Mouse (Mus musculus) heart, postnatal 0 days (tissue): ENCODE measurements around the gene Fam89b. TPM values are rescaled to one million over a fixed set of nuclear protein-coding genes. Genes with fewer than 3 reads are reported as not detected.

Experiments used
- ATAC-seq: fragments of 200-750 bp; cut with Nextera tagmentation; 2 replicates; pipeline ENCODE4 v1.8.0; 2017; ENCODE audit warnings: low read depth, moderate number of reproducible peaks, moderate library complexity; ENCODE audit not compliant: insufficient read depth
- DNase-seq: peaks from one replicate; pipeline ENCODE4 v3.0.0-alpha.2; 2016; ENCODE audit warnings: low spot score
- H3K27ac ChIP-seq: fragments of 300-500 bp; sonication (generic); 2 replicates; pipeline ENCODE4 v1.5.1; 2014; ENCODE audit warnings: low read depth, mild to moderate bottlenecking
- H3K27me3 ChIP-seq: fragments of 300-500 bp; sonication (generic); 2 replicates; pipeline ENCODE4 v1.6.1; 2014; ENCODE audit warnings: low read length, mixed read lengths; ENCODE audit not compliant: control insufficient read depth, insufficient read depth
- H3K36me3 ChIP-seq: fragments of 300-500 bp; sonication (generic); replicated peaks from 2 replicates; pipeline ENCODE4 v1.6.1; 2014; ENCODE audit warnings: low read length, mixed read lengths; ENCODE audit not compliant: control insufficient read depth, insufficient read depth
- H3K4me1 ChIP-seq: fragments of 300-500 bp; sonication (generic); 2 replicates; pipeline ENCODE4 v1.6.1; 2014; ENCODE audit warnings: antibody characterized with exemption; ENCODE audit not compliant: control insufficient read depth, insufficient read depth
- H3K4me2 ChIP-seq: fragments of 300-500 bp; sonication (generic); 2 replicates; pipeline ENCODE4 v1.6.1; 2014; ENCODE audit warnings: low read depth, mild to moderate bottlenecking, low read length, moderate library complexity
- H3K4me3 ChIP-seq: fragments of 300-500 bp; sonication (generic); 2 replicates; pipeline ENCODE4 v1.5.1; 2014; ENCODE audit warnings: low read depth, low read length
- H3K9ac ChIP-seq: fragments of 300-500 bp; sonication (generic); replicated peaks from 2 replicates; pipeline ENCODE4 v1.6.1; 2014; ENCODE audit warnings: low read depth, low read length, mixed read lengths
- H3K9me3 ChIP-seq: fragments of 300-500 bp; sonication (generic); replicated peaks from 2 replicates; pipeline ENCODE4 v1.6.1; 2016; ENCODE audit warnings: low read length; ENCODE audit not compliant: control insufficient read depth
- CTCF ChIP-seq: IDR thresholded peaks from 2 replicates; pipeline ENCODE4 v1.5.1; 2016; ENCODE audit warnings: antibody characterized with exemption, control low read depth, low read depth
- EP300 ChIP-seq: IDR thresholded peaks from 2 replicates; pipeline ENCODE4 v1.6.1; 2016; ENCODE audit warnings: antibody characterized with exemption, low read depth
- WGBS: fragments of 180-500 bp; shearing (Covaris S2); extraction: QIAGEN DNeasy Blood & Tissue Kit; methylation state at CpG from one replicate; pipeline ENCODE4 v1.1.7; 2014; 5-methylcytosine and 5-hydroxymethylcytosine counted together
- microRNA-seq: library from miRNA; unstranded; fragments of <30 nt; microRNA quantifications from one replicate; pipeline ENCODE4, GENCODE M21; 2016
- polyA plus RNA-seq: library from polyadenylated mRNA; unstranded; fragments of >200 nt; fragmentation: Nextera tagmentation; extraction: Ambion mirVana; gene quantifications from 2 replicates; pipeline ENCODE4 v1.2.1, GENCODE M21; 2015
- total RNA-seq: library from RNA; depleted of rRNA; stranded (reverse); fragments of >200 nt; gene quantifications from 2 replicates; pipeline ENCODE4 v1.2.3, GENCODE M21; 2014; ENCODE audit warnings: low replicate concordance; rRNA removed

The Fam89b gene
- total and polyA plus RNA-seq, 2 experiments from 2014 or later: 76.6 to 118 TPM

- no peak overlapping the region for H3K9ac ChIP-seq
- TF ChIP-seq CTCF (no peak), EP300 (no peak)
- H3K36me3 ChIP-seq: peaks cover 63% of the 10 kb centered on the region
- H3K27me3 ChIP-seq: no peaks in the 10 kb centered on the region
- H3K4me2 ChIP-seq: no peak overlapping the region
- H3K27ac ChIP-seq: no peak overlapping the region
- 91% methylated on average over 19 of the region's 19 CpGs for WGBS
- H3K4me1 ChIP-seq: peaks cover 4% of the 10 kb centered on the region; the same call in 1 of the 2 replicates
- H3K9me3 ChIP-seq: no peaks in the 10 kb centered on the region
- DNase-seq: no peak
- ATAC-seq: no peak
- no peak overlapping the region for H3K4me3 ChIP-seq
Measured at GRCm38 (mm10) chr19:5685431-5685830, 44.0 kb downstream of the Fam89b start.

- Histone ChIP-seq H3K4me3 (no peak overlapping the region), H3K9me3 (no peaks in the 10 kb centered on the region), H3K36me3 (peaks cover 67% of the 10 kb centered on the region), H3K4me1 (peaks cover 4% of the 10 kb centered on the region; the same call in 1 of the 2 replicates), H3K9ac (no peak overlapping the region), H3K27me3 (no peaks in the 10 kb centered on the region), H3K4me2 (no peak overlapping the region), H3K27ac (no peak overlapping the region)
- TF ChIP-seq CTCF (no peak), EP300 (no peak)
- ATAC-seq (no peak), DNase-seq (no peak)
- 85% methylated on average over 13 of the region's 13 CpGs for WGBS
Measured at GRCm38 (mm10) chr19:5684985-5685384, 44.5 kb downstream of the Fam89b start.

- 90% methylated on average over 12 of the region's 12 CpGs for WGBS
- Histone ChIP-seq H3K36me3 (peaks cover 75% of the 10 kb centered on the region), H3K9me3 (no peaks in the 10 kb centered on the region), H3K27ac (no peak overlapping the region), H3K4me3 (no peak overlapping the region), H3K9ac (no peak overlapping the region), H3K4me2 (no peak overlapping the region), H3K27me3 (no peaks in the 10 kb centered on the region), H3K4me1 (peaks cover 4% of the 10 kb centered on the region; the same call in 1 of the 2 replicates)
- no peak for TF ChIP-seq EP300
- TF ChIP-seq CTCF: no peak
- DNase-seq (no peak), ATAC-seq (no peak)
Measured at GRCm38 (mm10) chr19:5684236-5684635, 45.2 kb downstream of the Fam89b start.

- no peak overlapping the region for H3K27ac ChIP-seq
- TF ChIP-seq CTCF: no peak
- no peak for TF ChIP-seq EP300
- no peak overlapping the region for H3K9ac ChIP-seq
- no peak overlapping the region for H3K4me2 ChIP-seq
- H3K27me3 ChIP-seq: no peaks in the 10 kb centered on the region
- peaks cover 94% of the 10 kb centered on the region for H3K36me3 ChIP-seq
- ATAC-seq: no peak
- H3K4me3 ChIP-seq: no peak overlapping the region
- WGBS: 76% methylated on average over 4 of the region's 4 CpGs
- no peaks in the 10 kb centered on the region for H3K4me1 ChIP-seq
- no peak for DNase-seq
- H3K9me3 ChIP-seq: no peaks in the 10 kb centered on the region
Measured at GRCm38 (mm10) chr19:5680432-5680831, 49.0 kb downstream of the Fam89b start.

Small RNA genes within 50 kb of the gene (microRNA-seq; reads per million reads assigned to microRNA genes)
- not detected for gene Mir6987

Other genes starting within 250 kb of the Fam89b start
- 45.8 and 62.4 TPM in 2 replicates for gene Mus81, start 241.3 kb downstream of the Fam89b start, total RNA-seq
- gene Mus81, start 241.3 kb downstream of the Fam89b start, polyA plus RNA-seq: 35.8 and 36.8 TPM in 2 replicates
- 448 and 685 TPM in 2 replicates for gene Cfl1, start 239.2 kb downstream of the Fam89b start, total RNA-seq
- gene Cfl1, start 239.2 kb downstream of the Fam89b start, polyA plus RNA-seq: 948 and 963 TPM in 2 replicates
- not detected in 2 replicates for gene 1700020D05Rik, start 225.9 kb downstream of the Fam89b start, total RNA-seq
- not detected in 2 replicates for gene 1700020D05Rik, start 225.9 kb downstream of the Fam89b start, polyA plus RNA-seq
- gene Snx32, start 219.1 kb downstream of the Fam89b start, total RNA-seq: 8.6 and 22.6 TPM in 2 replicates
- 9.1 and 9.3 TPM in 2 replicates for gene Snx32, start 219.1 kb downstream of the Fam89b start, polyA plus RNA-seq
- gene Ovol1, start 169.0 kb downstream of the Fam89b start, total RNA-seq: not detected in 2 replicates
- gene Ovol1, start 169.0 kb downstream of the Fam89b start, polyA plus RNA-seq: 0.05 TPM in 1 of 2 replicates, not detected in the other
- 5.8 and 12.9 TPM in 2 replicates for gene Ap5b1, start 161.6 kb downstream of the Fam89b start, total RNA-seq
- gene Ap5b1, start 161.6 kb downstream of the Fam89b start, polyA plus RNA-seq: 1.7 and 2.0 TPM in 2 replicates
- gene Rnaseh2c, start 127.8 kb downstream of the Fam89b start, total RNA-seq: 42.4 and 57.6 TPM in 2 replicates
- 50.7 and 51.8 TPM in 2 replicates for gene Rnaseh2c, start 127.8 kb downstream of the Fam89b start, polyA plus RNA-seq
- gene Kat5, start 119.4 kb downstream of the Fam89b start, total RNA-seq: 55.4 and 164 TPM in 2 replicates
- 27.0 and 29.7 TPM in 2 replicates for gene Kat5, start 119.4 kb downstream of the Fam89b start, polyA plus RNA-seq
- gene Rela, start 92.2 kb downstream of the Fam89b start, total RNA-seq: 26.3 and 49.5 TPM in 2 replicates
- gene Rela, start 92.2 kb downstream of the Fam89b start, polyA plus RNA-seq: 22.9 and 23.6 TPM in 2 replicates
- gene Sipa1, start 65.9 kb downstream of the Fam89b start, total RNA-seq: 33.2 and 37.8 TPM in 2 replicates
- 12.3 and 14.0 TPM in 2 replicates for gene Sipa1, start 65.9 kb downstream of the Fam89b start, polyA plus RNA-seq
- gene Map3k11, start 40.9 kb downstream of the Fam89b start, total RNA-seq: 43.5 and 51.5 TPM in 2 replicates
- 16.3 and 17.0 TPM in 2 replicates for gene Map3k11, start 40.9 kb downstream of the Fam89b start, polyA plus RNA-seq
- 27.0 and 35.9 TPM in 2 replicates for gene Pcnx3, start 40.7 kb downstream of the Fam89b start, total RNA-seq
- 6.1 and 6.7 TPM in 2 replicates for gene Pcnx3, start 40.7 kb downstream of the Fam89b start, polyA plus RNA-seq
- not detected in 2 replicates for gene Kcnk7, start 25.3 kb downstream of the Fam89b start, total RNA-seq
- gene Kcnk7, start 25.3 kb downstream of the Fam89b start, polyA plus RNA-seq: 0.30 and 0.34 TPM in 2 replicates
- 113 and 118 TPM in 2 replicates for gene Ehbp1l1, start 3.3 kb downstream of the Fam89b start, total RNA-seq
- 86.5 and 111 TPM in 2 replicates for gene Ehbp1l1, start 3.3 kb downstream of the Fam89b start, polyA plus RNA-seq
- gene Ltbp3, start 11.3 kb upstream of the Fam89b start, total RNA-seq: 60.0 and 73.4 TPM in 2 replicates
- 15.4 and 16.3 TPM in 2 replicates for gene Ltbp3, start 11.3 kb upstream of the Fam89b start, polyA plus RNA-seq
- gene Scyl1, start 41.8 kb upstream of the Fam89b start, total RNA-seq: 78.0 and 82.4 TPM in 2 replicates
- gene Scyl1, start 41.8 kb upstream of the Fam89b start, polyA plus RNA-seq: 46.1 and 47.1 TPM in 2 replicates
- gene Frmd8, start 145.6 kb upstream of the Fam89b start, total RNA-seq: 29.1 and 53.8 TPM in 2 replicates
- 12.8 and 14.9 TPM in 2 replicates for gene Frmd8, start 145.6 kb upstream of the Fam89b start, polyA plus RNA-seq
- gene Slc25a45, start 148.2 kb upstream of the Fam89b start, total RNA-seq: 3.1 and 4.8 TPM in 2 replicates
- 2.8 and 2.9 TPM in 2 replicates for gene Slc25a45, start 148.2 kb upstream of the Fam89b start, polyA plus RNA-seq
- 0.81 and 3.3 TPM in 2 replicates for gene Tigd3, start 164.5 kb upstream of the Fam89b start, total RNA-seq
- gene Tigd3, start 164.5 kb upstream of the Fam89b start, polyA plus RNA-seq: 0.85 and 0.91 TPM in 2 replicates
- gene Dpf2, start 183.4 kb upstream of the Fam89b start, total RNA-seq: 57.8 and 91.8 TPM in 2 replicates
- gene Dpf2, start 183.4 kb upstream of the Fam89b start, polyA plus RNA-seq: 60.5 and 61.4 TPM in 2 replicates
- 15.7 and 17.4 TPM in 2 replicates for gene Cdc42ep2, start 195.2 kb upstream of the Fam89b start, total RNA-seq
- 8.8 and 9.5 TPM in 2 replicates for gene Cdc42ep2, start 195.2 kb upstream of the Fam89b start, polyA plus RNA-seq
- 44.7 and 64.3 TPM in 2 replicates for gene Pola2, start 234.5 kb upstream of the Fam89b start, total RNA-seq
- gene Pola2, start 234.5 kb upstream of the Fam89b start, polyA plus RNA-seq: 32.7 and 34.1 TPM in 2 replicates